Mouse (Mus musculus): ENCODE measurements around the gene Tcf19. TPM values are rescaled to one million over a fixed set of nuclear protein-coding genes. Genes with fewer than 3 reads are reported as not detected.

The Tcf19 gene
- polyA plus RNA-seq (2015; fragmentation: Nextera tagmentation; extraction: Ambion mirVana) = 30.0 and 31.1 TPM in 2 replicates

DNA sequence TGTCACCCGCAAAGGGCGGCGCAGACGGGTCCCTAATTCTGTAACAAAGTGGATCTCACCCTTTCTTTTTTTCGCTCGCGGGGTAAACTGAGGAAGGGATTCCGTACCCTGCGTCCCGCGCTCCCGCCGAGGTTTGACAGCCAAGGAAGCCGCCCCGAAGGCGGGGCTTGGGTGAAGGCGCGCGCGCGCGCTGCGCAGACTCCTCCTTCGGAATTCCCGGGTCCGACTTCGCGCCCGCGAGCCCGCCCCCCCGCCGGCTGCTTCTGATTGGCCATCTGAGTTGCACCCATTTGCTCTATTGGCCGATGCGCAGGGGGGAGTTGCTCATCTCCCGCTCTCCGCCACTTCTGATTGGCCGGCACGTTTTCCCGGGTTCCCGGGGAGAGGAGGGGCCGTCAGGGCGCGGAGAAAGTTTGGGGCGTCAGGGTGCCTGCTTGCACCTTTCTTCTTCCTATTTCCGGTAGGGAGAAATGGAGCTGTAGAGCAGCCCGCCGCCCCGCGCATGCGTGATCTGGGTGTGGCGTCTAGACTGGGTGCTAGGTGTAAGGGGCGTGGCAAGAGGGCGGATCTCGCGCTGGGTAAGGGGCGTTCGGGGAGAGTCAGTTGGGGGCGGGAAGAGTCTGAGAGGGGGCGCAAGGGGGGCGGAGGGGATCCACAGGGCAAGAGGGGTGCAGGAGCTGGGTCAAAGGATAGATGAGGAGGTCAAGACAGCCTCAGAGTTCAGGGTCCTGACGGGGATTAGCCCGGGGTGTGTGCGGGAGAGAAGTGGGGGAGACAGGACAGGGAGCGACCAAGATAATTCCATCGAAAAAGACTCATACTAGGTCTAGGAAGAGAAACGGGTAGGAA is at the start of gene Tcf19, which contains the start of gene Cchcr1:
TSS of gene Tcf19 (minus strand) at position 173 of the 849 bp plus-strand sequence.
TSS of gene Cchcr1 (plus strand) at position 449 of the 849 bp plus-strand sequence.

GRCm38 (mm10) chr17:35551881-35552414 is 35.3 kb upstream of the Tcf19 start, which contains the start of gene Cdsn:
Gene Cdsn (plus strand): TSS chr17:35552128.

DNA sequence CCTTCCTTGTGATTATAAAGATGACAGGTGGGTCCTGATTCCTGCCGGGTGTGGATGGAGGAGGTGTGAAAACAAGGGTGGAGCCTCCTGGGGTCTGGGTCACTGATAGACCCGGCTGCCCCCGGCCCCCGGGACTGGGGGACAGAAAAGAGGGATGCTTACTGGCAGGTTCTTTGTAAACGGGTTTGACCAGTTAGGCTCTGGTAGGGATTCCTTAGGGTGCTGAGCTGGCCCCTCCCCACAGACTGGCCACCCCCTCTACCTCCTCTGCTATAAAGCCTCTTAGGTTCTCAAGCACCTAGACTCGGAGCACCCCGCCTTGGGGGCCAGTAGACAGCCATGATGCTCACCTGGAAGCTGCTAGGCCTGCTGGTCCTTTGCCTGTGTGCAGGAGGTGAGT is 16.3 kb upstream of the Tcf19 start, which contains the start of gene Psors1c2:
TSS of gene Psors1c2 (plus strand) at position 301 of the 400 bp plus-strand sequence.

GRCm38 (mm10) chr17:35505776-35506175 is 10.8 kb downstream of the Tcf19 start, which contains the start of gene Pou5f1:
Gene Pou5f1 (plus strand): TSS chr17:35506018.

DNA sequence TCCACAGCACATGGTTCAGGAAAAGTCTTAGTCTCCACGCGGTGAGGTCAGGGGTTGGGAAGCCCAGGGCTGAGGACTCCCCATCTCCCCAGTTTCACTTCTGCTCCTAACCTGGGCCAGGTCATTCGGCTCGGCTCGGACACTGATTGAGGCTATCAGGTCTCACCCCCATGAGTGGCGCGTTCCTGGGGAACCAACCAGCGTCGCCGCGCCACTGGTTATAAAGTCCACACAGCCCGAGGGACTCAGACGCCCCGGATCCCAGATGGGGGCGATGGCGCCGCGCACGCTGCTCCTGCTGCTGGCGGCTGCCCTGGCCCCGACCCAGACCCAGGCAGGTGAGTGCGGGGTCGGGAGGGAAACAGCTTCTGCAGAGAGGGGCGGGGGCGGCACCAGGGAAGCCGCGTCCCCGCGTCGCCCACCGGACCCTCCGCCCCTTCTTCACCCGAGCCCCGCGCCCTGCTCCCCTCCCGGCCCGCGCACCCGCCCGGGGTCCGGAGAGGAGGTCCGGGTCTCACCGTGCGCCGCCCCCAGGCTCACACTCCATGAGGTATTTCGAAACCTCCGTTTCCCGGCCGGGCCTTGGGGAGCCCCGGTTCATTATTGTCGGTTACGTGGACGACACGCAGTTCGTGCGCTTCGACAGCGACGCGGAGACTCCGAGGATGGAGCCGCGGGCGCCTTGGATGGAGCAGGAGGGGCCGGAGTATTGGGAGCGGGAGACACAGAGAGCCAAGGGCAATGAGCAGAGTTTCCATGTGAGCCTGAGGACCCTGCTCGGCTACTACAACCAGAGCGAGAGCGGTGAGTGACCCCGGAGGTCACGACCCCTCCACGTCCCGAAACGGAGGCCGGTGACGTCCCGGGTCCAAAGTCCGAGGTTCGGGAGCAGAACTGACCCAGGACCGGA is 46.5 kb downstream of the Tcf19 start, which contains the start of gene H2-Q10:
TSS of gene H2-Q10 (plus strand) at position 248 of the 910 bp plus-strand sequence.

Other genes starting within 250 kb of the Tcf19 start
- 0.07 and 0.44 TPM in 2 replicates for gene H2-Q1, start 196.4 kb downstream of the Tcf19 start, polyA plus RNA-seq (2015; fragmentation: Nextera tagmentation; extraction: Ambion mirVana)
- 0.69 and 2.1 TPM in 2 replicates for gene H2-Q2, start 174.6 kb downstream of the Tcf19 start, polyA plus RNA-seq (2015; fragmentation: Nextera tagmentation; extraction: Ambion mirVana)
- 6.1 and 9.2 TPM in 2 replicates for gene H2-Q4, start 137.2 kb downstream of the Tcf19 start, polyA plus RNA-seq (2015; fragmentation: Nextera tagmentation; extraction: Ambion mirVana)
- 0.16 and 1.2 TPM in 2 replicates for gene H2-Q6, start 92.0 kb downstream of the Tcf19 start, polyA plus RNA-seq (2015; fragmentation: Nextera tagmentation; extraction: Ambion mirVana)
- 2.4 and 3.1 TPM in 2 replicates for gene H2-Q7, start 77.7 kb downstream of the Tcf19 start, polyA plus RNA-seq (2015; fragmentation: Nextera tagmentation; extraction: Ambion mirVana)
- gene H2-Q10, start 46.7 kb downstream of the Tcf19 start, polyA plus RNA-seq (2015; fragmentation: Nextera tagmentation; extraction: Ambion mirVana) = 14.6 and 17.7 TPM in 2 replicates
- gene Pou5f1, start 10.8 kb downstream of the Tcf19 start, polyA plus RNA-seq (2015; fragmentation: Nextera tagmentation; extraction: Ambion mirVana) = 0.14 TPM in 1 of 2 replicates, not detected in the other
- 7.5 and 8.1 TPM in 2 replicates for gene Cchcr1, start 276 bp upstream of the Tcf19 start, polyA plus RNA-seq (2015; fragmentation: Nextera tagmentation; extraction: Ambion mirVana)
- gene Psors1c2, start 16.4 kb upstream of the Tcf19 start, polyA plus RNA-seq (2015; fragmentation: Nextera tagmentation; extraction: Ambion mirVana) = not detected in 2 replicates
- gene Cdsn, start 35.3 kb upstream of the Tcf19 start, polyA plus RNA-seq (2015; fragmentation: Nextera tagmentation; extraction: Ambion mirVana) = 0.32 and 0.65 TPM in 2 replicates
- gene 2300002M23Rik, start 50.6 kb upstream of the Tcf19 start, polyA plus RNA-seq (2015; fragmentation: Nextera tagmentation; extraction: Ambion mirVana) = 0.16 TPM in 1 of 2 replicates, not detected in the other
- 0.46 TPM in 2 replicates for gene Sfta2, start 84.7 kb upstream of the Tcf19 start, polyA plus RNA-seq (2015; fragmentation: Nextera tagmentation; extraction: Ambion mirVana)
- gene Gm9573, start 109.8 kb upstream of the Tcf19 start, polyA plus RNA-seq (2015; fragmentation: Nextera tagmentation; extraction: Ambion mirVana) = not detected in 2 replicates
- gene Mucl3, start 126.9 kb upstream of the Tcf19 start, polyA plus RNA-seq (2015; fragmentation: Nextera tagmentation; extraction: Ambion mirVana) = 0.30 and 2.9 TPM in 2 replicates
- 6.7 and 11.2 TPM in 2 replicates for gene Vars2, start 150.8 kb upstream of the Tcf19 start, polyA plus RNA-seq (2015; fragmentation: Nextera tagmentation; extraction: Ambion mirVana)
- gene Gtf2h4, start 156.9 kb upstream of the Tcf19 start, polyA plus RNA-seq (2015; fragmentation: Nextera tagmentation; extraction: Ambion mirVana) = 18.4 and 28.4 TPM in 2 replicates
- gene Ddr1, start 187.8 kb upstream of the Tcf19 start, polyA plus RNA-seq (2015; fragmentation: Nextera tagmentation; extraction: Ambion mirVana) = 34.6 and 39.0 TPM in 2 replicates